Comparison of ENCODE assay signal across 8 mouse cellular contexts in genomic region chr9:20878041-20878709, GRCm38 (mm10). TPM values are rescaled to one million over a fixed set of nuclear protein-coding genes. Genes with fewer than 3 reads are reported as not detected.
A peak's percentile ranks its signal among the peaks of the same experiment; 100 is the strongest.
DNase-seq lines count a peak whose midpoint lies in the region; ATAC-seq lines count a peak whose summit lies in the region.

No protein-coding gene starts in this region.

- WGBS in lung, embryonic 16.5 days, result under 1% methylated on average over 69 of the region's 69 CpGs

- H3K36me3 ChIP-seq in lung, embryonic 16.5 days (ENCODE audit: control insufficient read depth, insufficient read depth, low read length), result no peaks in the 10 kb centered on the region

- peak overlapping the region; percentile 83 for H3K9ac ChIP-seq in lung, embryonic 16.5 days (ENCODE audit: low read length)

- peak; percentile 97 for DNase-seq in MEL-GATA-1-ER (ENCODE audit: extremely low read depth, low read depth)
- DNase-seq in cerebellum, adult 8-10 months, result peak; percentile 98
- DNase-seq in forelimb bud, embryonic 11.5 days (ENCODE audit: low read depth, low spot score), result peak; percentile 100
- peak; percentile 98 for DNase-seq in layer of hippocampus, adult 9-10 months (ENCODE audit: low spot score)
- peak; percentile 95 for DNase-seq in ovary, postnatal 10 days (ENCODE audit: low spot score)
- DNase-seq in thymus, postnatal 10 days (ENCODE audit: low spot score in 2 of 2), result peak; percentile 98 to 99

- ATAC-seq in hematopoietic stem cell, adult 5-6 weeks (replicated peaks in 1 of 2; ENCODE audit: insufficient read depth in 1 of 2, low FRiP score in 2 of 2, low TSS enrichment in 1 of 2, low read depth in 1 of 2, poor library complexity in 2 of 2, severe bottlenecking in 2 of 2), result peak; percentile 80 to 89
- peak; percentile 96 for ATAC-seq in lung, embryonic 16.5 days (ENCODE audit: low read depth)

- peak overlapping the region; percentile 57 for H3K4me3 ChIP-seq in lung, embryonic 16.5 days (ENCODE audit: low read length)

- peak overlapping the region; percentile 85 for H3K4me2 ChIP-seq in lung, embryonic 16.5 days (ENCODE audit: low read depth, low read length)

- peak overlapping the region; percentile 95 for H3K27ac ChIP-seq in lung, embryonic 16.5 days (ENCODE audit: low read length)

- peaks cover 5% of the 10 kb centered on the region for H3K4me1 ChIP-seq in lung, embryonic 16.5 days (replicated peaks; ENCODE audit: control insufficient read depth, insufficient read depth, low read length)

- H3K27me3 ChIP-seq in lung, embryonic 16.5 days (ENCODE audit: control insufficient read depth, insufficient read depth, low read depth, low read length), result no peaks in the 10 kb centered on the region

- no peaks in the 10 kb centered on the region for H3K9me3 ChIP-seq in lung, embryonic 16.5 days (ENCODE audit: control insufficient read depth, low read length)

RNA-seq across cellular contexts. Expression of gene Angptl6, which starts 1.4 kb away (rescaled TPM):
- total RNA-seq in hematopoietic stem cell, adult 5-6 weeks (2017), result 0.79 and 0.88 TPM in 2 replicates
- polyA plus RNA-seq in lung, embryonic 16.5 days (2015; fragmentation: Nextera tagmentation; extraction: Ambion mirVana), result 2.7 and 3.1 TPM in 2 replicates

RNA-seq across cellular contexts. Expression of gene A230050P20Rik, which starts 9.7 kb away (rescaled TPM):
- total RNA-seq in hematopoietic stem cell, adult 5-6 weeks (2017), result 41.5 and 74.4 TPM in 2 replicates
- 18.8 and 22.4 TPM in 2 replicates for polyA plus RNA-seq in lung, embryonic 16.5 days (2015; fragmentation: Nextera tagmentation; extraction: Ambion mirVana)

RNA-seq across cellular contexts. Expression of gene Ppan, which starts 9.8 kb away (rescaled TPM):
- total RNA-seq in hematopoietic stem cell, adult 5-6 weeks (2017), result 118 and 137 TPM in 2 replicates
- polyA plus RNA-seq in lung, embryonic 16.5 days (2015; fragmentation: Nextera tagmentation; extraction: Ambion mirVana), result 57.3 and 64.1 TPM in 2 replicates

RNA-seq across cellular contexts. Expression of gene Eif3g, which starts 20.2 kb away (rescaled TPM):
- 128 and 177 TPM in 2 replicates for total RNA-seq in hematopoietic stem cell, adult 5-6 weeks (2017)
- polyA plus RNA-seq in lung, embryonic 16.5 days (2015; fragmentation: Nextera tagmentation; extraction: Ambion mirVana), result 255 and 258 TPM in 2 replicates

RNA-seq across cellular contexts. Expression of gene Rdh8, which starts 59.9 kb away (rescaled TPM):
- not detected in 2 replicates for total RNA-seq in hematopoietic stem cell, adult 5-6 weeks (2017)
- not detected in 2 replicates for polyA plus RNA-seq in lung, embryonic 16.5 days (2015; fragmentation: Nextera tagmentation; extraction: Ambion mirVana)

Comparison
In these comparisons a context has a peak if more than half of its experiments do, and no peak if none do; other contexts are left out.
1. Peak in every context shown above with its lines: DNase-seq, ATAC-seq, H3K4me3 ChIP-seq and H3K27ac ChIP-seq.